Mouse (Mus musculus): ENCODE data around the gene Pdia4. TPM values are rescaled to one million over a fixed set of nuclear protein-coding genes. Genes with fewer than 3 reads are reported as not detected.

Gene Pdia4
- polyA plus RNA-seq, 1 experiment from 2014 or later = 175 TPM

DNA sequence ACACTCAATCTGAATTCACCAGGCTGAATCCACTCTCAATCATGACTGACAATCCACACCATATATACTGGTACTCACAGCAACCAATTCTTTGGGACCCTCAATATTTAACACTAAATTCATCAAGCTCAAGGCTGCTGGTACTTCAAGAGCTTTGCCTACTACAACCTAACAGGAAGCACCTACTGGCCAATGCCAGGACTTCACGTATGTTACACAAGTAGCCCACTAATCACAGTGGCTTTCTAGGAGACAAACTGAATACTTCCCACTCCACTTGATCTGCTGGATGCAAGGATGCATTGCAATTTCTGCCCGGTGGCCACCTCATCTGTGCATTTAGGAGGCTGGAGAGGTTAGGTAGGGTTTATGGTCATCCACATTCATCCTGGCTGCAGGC lies 3.0 kb downstream of the Pdia4 start:
- Histone ChIP-seq H3K36me3 (peaks cover 22% of the 10 kb centered on the region), H3K27ac (no peak overlapping the region), H3K4me2 (replicated peaks) (peak overlapping the region; percentile 12; the same call in 1 of the 2 replicates), H3K9me3 (no peaks in the 10 kb centered on the region), H3K9ac (replicated peaks) (no peak overlapping the region), H3K27me3 (no peaks in the 10 kb centered on the region), H3K4me3 (replicated peaks) (0 out of 2 replicates have a peak overlapping the region, but pooled peaks have one; percentile 6), H3K4me1 (replicated peaks) (peaks cover 46% of the 10 kb centered on the region)
- no peak for ATAC-seq
- WGBS = 85% methylated on average over 2 of the region's 2 CpGs

- peaks cover 43% of the 10 kb centered on the region for H3K4me1 ChIP-seq (replicated peaks)
- ATAC-seq = no peak
- H3K4me3 ChIP-seq (replicated peaks) = no peak overlapping the region
- H3K27ac ChIP-seq = no peak overlapping the region
- no peaks in the 10 kb centered on the region for H3K9me3 ChIP-seq
- no peak overlapping the region for H3K9ac ChIP-seq (replicated peaks)
- H3K36me3 ChIP-seq = peaks cover 33% of the 10 kb centered on the region
- 82% methylated on average over 4 of the region's 4 CpGs for WGBS
- H3K4me2 ChIP-seq (replicated peaks) = no peak overlapping the region
- H3K27me3 ChIP-seq = no peaks in the 10 kb centered on the region
These were observed 4.2 kb downstream of the Pdia4 start for GRCm38 (mm10) chr6:47809053-47809452.

DNA sequence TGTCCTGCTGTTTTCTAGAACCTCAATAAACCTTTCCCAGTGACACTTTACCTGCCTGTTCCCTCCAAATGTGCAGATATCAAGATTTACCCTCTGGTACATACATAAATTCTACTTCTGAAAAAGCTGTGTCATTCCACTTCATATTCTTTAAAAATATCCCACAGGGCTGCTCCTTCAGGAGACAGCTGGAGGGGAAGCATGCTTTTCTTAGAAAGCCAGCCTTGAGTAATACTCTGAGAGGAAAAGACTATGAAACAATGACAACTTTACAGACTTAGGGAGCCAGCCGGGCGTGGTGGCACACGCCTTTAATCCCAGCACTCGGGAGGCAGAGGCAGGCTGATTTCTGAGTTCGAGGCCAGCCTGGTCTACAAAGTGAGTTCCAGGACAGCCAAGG lies 4.7 kb downstream of the Pdia4 start:
- H3K9ac ChIP-seq (replicated peaks) = no peak overlapping the region
- H3K9me3 ChIP-seq = no peaks in the 10 kb centered on the region
- WGBS = 88% methylated on average over 5 of the region's 5 CpGs
- peaks cover 43% of the 10 kb centered on the region for H3K4me1 ChIP-seq (replicated peaks)
- ATAC-seq = no peak
- peaks cover 38% of the 10 kb centered on the region for H3K36me3 ChIP-seq
- no peak overlapping the region for H3K27ac ChIP-seq
- no peak overlapping the region for H3K4me3 ChIP-seq (replicated peaks)
- no peaks in the 10 kb centered on the region for H3K27me3 ChIP-seq
- no peak overlapping the region for H3K4me2 ChIP-seq (replicated peaks)

- peaks cover 50% of the 10 kb centered on the region for H3K36me3 ChIP-seq
- no peaks in the 10 kb centered on the region for H3K27me3 ChIP-seq
- H3K9me3 ChIP-seq = no peaks in the 10 kb centered on the region
- no peak for ATAC-seq
- H3K4me1 ChIP-seq (replicated peaks) = peaks cover 43% of the 10 kb centered on the region
- no peak overlapping the region for H3K4me2 ChIP-seq (replicated peaks)
- 86% methylated on average over 2 of the region's 2 CpGs for WGBS
- no peak overlapping the region for H3K9ac ChIP-seq (replicated peaks)
- H3K27ac ChIP-seq = no peak overlapping the region
- no peak overlapping the region for H3K4me3 ChIP-seq (replicated peaks)
These were observed 5.8 kb downstream of the Pdia4 start for GRCm38 (mm10) chr6:47807419-47807818.

DNA sequence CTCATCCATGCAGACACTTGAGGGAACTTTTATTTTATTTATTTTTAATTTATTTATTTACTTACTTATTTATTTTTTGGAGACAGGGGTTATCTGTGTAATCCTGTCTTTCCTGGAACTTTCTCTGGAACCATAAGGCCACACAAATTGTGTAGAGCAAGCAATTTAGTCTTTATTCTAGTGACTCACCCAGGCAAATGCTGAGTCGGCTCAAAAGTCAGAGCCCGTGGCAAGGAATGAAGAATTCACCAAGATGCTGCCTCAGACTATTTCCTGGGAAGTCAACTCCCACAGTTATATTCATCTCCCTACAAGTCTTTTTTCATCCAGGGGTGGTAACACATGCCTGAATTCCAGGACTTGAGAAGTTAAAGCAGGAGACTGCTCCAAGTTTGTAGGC lies 7.7 kb downstream of the Pdia4 start:
- H3K4me3 ChIP-seq (replicated peaks) = no peak overlapping the region
- 88% methylated on average over 2 of the region's 2 CpGs for whole genome bisulfite sequencing
- no peak overlapping the region for H3K4me2 ChIP-seq (replicated peaks)
- peaks cover 25% of the 10 kb centered on the region for H3K4me1 ChIP-seq (replicated peaks)
- H3K27me3 ChIP-seq = no peaks in the 10 kb centered on the region
- H3K9me3 ChIP-seq = no peaks in the 10 kb centered on the region
- peaks cover 69% of the 10 kb centered on the region for H3K36me3 ChIP-seq
- no peak overlapping the region for H3K27ac ChIP-seq
- no peak overlapping the region for H3K9ac ChIP-seq (replicated peaks)
- ATAC-seq = no peak

GRCm38 (mm10) chr6:47799079-47799478 lies 14.2 kb downstream of the Pdia4 start:
- no peak overlapping the region for H3K4me2 ChIP-seq (replicated peaks)
- no peaks in the 10 kb centered on the region for H3K27me3 ChIP-seq
- ATAC-seq = peak; percentile 63; the same call in 1 of the 2 replicates
- no peaks in the 10 kb centered on the region; the same call in 1 of the 2 replicates for H3K4me1 ChIP-seq (replicated peaks)
- H3K4me3 ChIP-seq (replicated peaks) = no peak overlapping the region
- H3K36me3 ChIP-seq = peaks cover 96% of the 10 kb centered on the region
- no peaks in the 10 kb centered on the region for H3K9me3 ChIP-seq
- 56% methylated on average over 6 of the region's 6 CpGs for WGBS
- no peak overlapping the region for H3K9ac ChIP-seq (replicated peaks)
- H3K27ac ChIP-seq = no peak overlapping the region

- Histone ChIP-seq H3K4me2 (replicated peaks) (no peak overlapping the region), H3K9ac (replicated peaks) (no peak overlapping the region), H3K27ac (peak overlapping the region; percentile 63), H3K27me3 (no peaks in the 10 kb centered on the region), H3K4me3 (replicated peaks) (no peak overlapping the region), H3K9me3 (no peaks in the 10 kb centered on the region), H3K4me1 (replicated peaks) (peaks cover 3% of the 10 kb centered on the region), H3K36me3 (peaks cover 48% of the 10 kb centered on the region)
- ATAC-seq = peak; percentile 82
- 42% methylated on average over 10 of the region's 10 CpGs for WGBS
These were observed 19.0 kb downstream of the Pdia4 start for GRCm38 (mm10) chr6:47794106-47794830.

DNA sequence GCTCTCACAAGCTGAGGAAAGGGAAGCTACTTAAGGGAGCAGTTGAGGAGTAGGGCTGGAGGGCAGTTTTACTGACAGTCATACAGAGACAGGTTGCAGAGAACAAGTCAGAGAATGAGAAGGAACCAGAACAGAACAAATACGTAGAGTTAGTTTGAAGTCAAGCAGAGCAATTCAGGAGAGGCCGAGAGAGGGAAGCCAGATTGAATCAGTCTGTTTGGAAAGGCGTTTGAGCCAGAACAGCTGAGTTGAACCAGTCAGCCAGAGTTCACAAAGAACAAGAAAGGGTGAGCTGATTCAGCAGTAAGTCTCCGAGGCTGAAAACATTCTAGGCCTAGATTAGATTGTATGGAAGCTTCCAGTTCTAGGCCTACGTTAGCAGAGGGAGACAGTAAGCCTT lies 19.9 kb downstream of the Pdia4 start:
- ATAC-seq = no peak
- Histone ChIP-seq H3K4me3 (replicated peaks) (no peak overlapping the region), H3K4me1 (replicated peaks) (peaks cover 9% of the 10 kb centered on the region), H3K9me3 (no peaks in the 10 kb centered on the region), H3K36me3 (peaks cover 38% of the 10 kb centered on the region), H3K27ac (no peak overlapping the region), H3K27me3 (no peaks in the 10 kb centered on the region), H3K4me2 (replicated peaks) (no peak overlapping the region), H3K9ac (replicated peaks) (no peak overlapping the region)
- WGBS = 82% methylated on average over 5 of the region's 5 CpGs

DNA sequence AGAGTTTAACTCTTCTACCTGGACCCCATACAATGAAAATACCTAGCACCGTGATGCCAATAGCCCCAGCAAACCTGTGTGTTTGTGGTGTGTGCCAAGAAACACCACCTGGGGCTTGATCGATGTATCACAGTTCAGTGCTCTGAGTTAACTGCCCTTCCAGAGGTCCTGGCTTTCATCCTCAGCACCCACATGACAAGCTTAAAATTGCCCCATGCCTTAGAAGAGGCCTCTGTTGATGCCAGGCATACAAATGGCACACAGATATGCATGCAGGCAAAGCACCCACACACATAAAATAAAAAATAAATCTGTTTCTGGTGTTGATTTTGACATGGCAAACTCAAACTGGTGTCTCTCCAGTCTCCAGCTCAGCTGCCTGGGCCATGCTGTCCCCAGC lies 20.7 kb downstream of the Pdia4 start:
- no peaks in the 10 kb centered on the region for H3K9me3 ChIP-seq
- no peak for ATAC-seq
- 93% methylated on average over 2 of the region's 2 CpGs for WGBS

DNA sequence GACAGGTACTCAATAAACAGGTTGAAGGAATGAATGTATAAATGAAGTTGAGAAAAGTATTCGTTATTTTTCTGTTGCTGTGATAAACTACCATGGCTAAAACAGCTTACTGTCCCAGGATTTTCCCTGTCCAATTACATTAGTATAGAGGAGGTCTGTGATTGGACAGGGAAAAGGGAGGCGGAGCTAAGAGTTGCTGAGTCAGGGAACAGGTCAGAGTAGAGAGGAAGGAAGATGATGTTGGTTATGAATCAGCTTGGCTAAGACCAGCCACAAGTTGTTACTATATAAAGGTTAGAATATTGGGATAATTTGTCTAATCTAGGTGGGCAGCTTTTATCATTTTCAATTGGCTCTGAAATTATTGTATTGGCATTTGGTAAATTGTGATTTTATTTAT lies 22.5 kb downstream of the Pdia4 start:
- Histone ChIP-seq H3K27ac (no peak overlapping the region), H3K9me3 (no peaks in the 10 kb centered on the region), H3K4me1 (replicated peaks) (peaks cover 9% of the 10 kb centered on the region), H3K4me2 (replicated peaks) (no peak overlapping the region), H3K9ac (replicated peaks) (no peak overlapping the region), H3K27me3 (no peaks in the 10 kb centered on the region), H3K4me3 (replicated peaks) (no peak overlapping the region), H3K36me3 (peaks cover 14% of the 10 kb centered on the region)
- ATAC-seq = no peak
- WGBS = 66% methylated on average over 2 of the region's 2 CpGs

More for the DNA sequence above, 20.7 kb downstream of the Pdia4 start:
- H3K27me3 ChIP-seq = no peaks in the 10 kb centered on the region
- H3K9ac ChIP-seq (replicated peaks) = no peak overlapping the region
- H3K4me1 ChIP-seq (replicated peaks) = peaks cover 9% of the 10 kb centered on the region
- no peak overlapping the region for H3K27ac ChIP-seq
- H3K36me3 ChIP-seq = peaks cover 31% of the 10 kb centered on the region
- no peak overlapping the region for H3K4me2 ChIP-seq (replicated peaks)
- H3K4me3 ChIP-seq (replicated peaks) = no peak overlapping the region

- 34% methylated on average over 3 of the region's 3 CpGs for WGBS
- ATAC-seq = peak; percentile 26; the same call in 1 of the 2 replicates
These were observed 24.4 kb downstream of the Pdia4 start for GRCm38 (mm10) chr6:47788821-47789220.

DNA sequence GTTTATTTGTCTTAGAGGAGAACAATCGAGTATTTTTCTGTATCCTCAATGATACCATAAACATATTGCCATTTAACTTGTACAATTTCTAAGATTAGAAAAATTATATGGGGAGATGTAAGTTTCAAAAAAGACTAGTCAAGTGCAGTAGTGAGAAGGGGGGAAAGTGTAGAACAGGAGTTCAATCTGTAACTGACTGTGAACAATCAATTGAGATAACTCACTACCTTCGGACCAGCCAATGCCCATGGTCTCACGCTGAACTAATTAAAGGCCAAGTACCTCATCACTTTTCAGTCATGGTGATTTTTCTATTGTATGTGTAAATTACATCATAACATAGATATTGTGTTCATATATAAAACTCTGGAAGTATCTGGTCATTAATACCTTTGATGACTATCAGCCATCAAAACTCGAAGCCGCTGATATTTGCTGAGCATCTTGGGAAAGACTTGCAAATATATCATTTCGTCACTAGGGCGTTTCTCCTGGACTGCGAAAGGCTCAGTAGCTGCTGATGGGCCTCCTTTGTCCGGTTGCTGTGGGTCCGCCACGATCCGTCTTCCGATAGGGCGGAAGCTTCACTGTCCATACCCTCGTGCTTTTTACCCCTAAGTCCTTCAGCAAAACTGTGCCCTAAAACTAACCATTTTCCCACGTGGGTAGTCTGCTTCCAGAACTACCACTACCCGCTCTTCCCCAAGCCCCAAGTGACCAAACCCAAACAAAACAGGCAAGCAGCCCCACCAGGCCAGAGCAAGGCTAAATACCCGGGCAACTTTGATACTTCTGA lies 25.1 kb downstream of the Pdia4 start:
- no peaks in the 10 kb centered on the region for H3K27me3 ChIP-seq
- H3K9me3 ChIP-seq = no peaks in the 10 kb centered on the region
- peak overlapping the region; percentile 75 for H3K9ac ChIP-seq (replicated peaks)
- peak overlapping the region; percentile 50 for H3K4me3 ChIP-seq (replicated peaks)
- peak overlapping the region; percentile 58 for H3K4me2 ChIP-seq (replicated peaks)
- H3K27ac ChIP-seq = peak overlapping the region; percentile 97
- whole genome bisulfite sequencing = under 1% methylated on average over 18 of the region's 18 CpGs
- no peaks in the 10 kb centered on the region for H3K36me3 ChIP-seq
- ATAC-seq = peak; percentile 97
- H3K4me1 ChIP-seq (replicated peaks) = peaks cover 9% of the 10 kb centered on the region

More at GRCm38 (mm10) chr6:47788821-47789220, 24.4 kb downstream of the Pdia4 start:
- no peaks in the 10 kb centered on the region for H3K9me3 ChIP-seq
- peaks cover 9% of the 10 kb centered on the region for H3K4me1 ChIP-seq (replicated peaks)
- H3K27ac ChIP-seq = peak overlapping the region; percentile 97
- no peaks in the 10 kb centered on the region for H3K27me3 ChIP-seq
- H3K4me2 ChIP-seq (replicated peaks) = peak overlapping the region; percentile 58
- peak overlapping the region; percentile 50 for H3K4me3 ChIP-seq (replicated peaks)
- H3K36me3 ChIP-seq = no peaks in the 10 kb centered on the region
- H3K9ac ChIP-seq (replicated peaks) = peak overlapping the region; percentile 75
